9 mouse cellular contexts compared by ENCODE assay signal in genomic region chr17:66221256-66221655, GRCm38 (mm10).
DNase-seq lines count a peak whose midpoint lies in the region; ATAC-seq lines count a peak whose summit lies in the region.
"Had no signal": no experiment of that assay in that cellular context is flagged by ENCODE, and none has a peak within 500 bp of the region (broad histone marks: within the 10 kb centered on the region; RNA-seq: fewer than 3 reads in every experiment).

No protein-coding gene starts in this region.

- no peak overlapping the region for H3K27ac ChIP-seq in heart, embryonic 10.5 days
- no peak overlapping the region for H3K27ac ChIP-seq in heart, embryonic 12.5 days (ENCODE audit: poor library complexity, severe bottlenecking)
- no peak overlapping the region for H3K27ac ChIP-seq in forebrain, embryonic 10.5 days
- no peak overlapping the region for H3K27ac ChIP-seq in hindbrain, embryonic 15.5 days (replicated peaks)
- H3K27ac ChIP-seq: midbrain, embryonic 12.5 days had no signal

- H3K4me1 ChIP-seq in heart, embryonic 10.5 days = no peaks in the 10 kb centered on the region
- H3K4me1 ChIP-seq in heart, embryonic 12.5 days (replicated peaks) = no peaks in the 10 kb centered on the region
- peaks cover 10% of the 10 kb centered on the region; the same call in 1 of the 2 replicates for H3K4me1 ChIP-seq in forebrain, embryonic 10.5 days
- H3K4me1 ChIP-seq in hindbrain, embryonic 15.5 days (replicated peaks) = no peaks in the 10 kb centered on the region
- H3K4me1 ChIP-seq: midbrain, embryonic 12.5 days had no signal

- WGBS in heart, embryonic 10.5 days = 10% methylated on average over 8 of the region's 8 CpGs
- 10% methylated on average over 8 of the region's 8 CpGs for WGBS in heart, embryonic 12.5 days
- WGBS in forebrain, embryonic 10.5 days = 19% methylated on average over 8 of the region's 8 CpGs
- 10% methylated on average over 8 of the region's 8 CpGs for WGBS in hindbrain, embryonic 15.5 days

- H3K4me3 ChIP-seq in heart, embryonic 10.5 days = no peak overlapping the region
- no peak overlapping the region for H3K4me3 ChIP-seq in heart, embryonic 12.5 days
- H3K4me3 ChIP-seq in forebrain, embryonic 10.5 days = no peak overlapping the region
- H3K4me3 ChIP-seq in hindbrain, embryonic 15.5 days = no peak overlapping the region
- H3K4me3 ChIP-seq: midbrain, embryonic 12.5 days had no signal

- H3K9me3 ChIP-seq in heart, embryonic 10.5 days = no peaks in the 10 kb centered on the region
- H3K9me3 ChIP-seq in heart, embryonic 12.5 days (replicated peaks) = no peaks in the 10 kb centered on the region
- H3K9me3 ChIP-seq in forebrain, embryonic 10.5 days = no peaks in the 10 kb centered on the region
- no peaks in the 10 kb centered on the region for H3K9me3 ChIP-seq in hindbrain, embryonic 15.5 days
- H3K9me3 ChIP-seq: midbrain, embryonic 12.5 days had no signal

- H3K27me3 ChIP-seq in heart, embryonic 10.5 days (ENCODE audit: insufficient read depth, poor library complexity, severe bottlenecking) = peaks cover 7% of the 10 kb centered on the region; the same call in 1 of the 2 replicates
- no peaks in the 10 kb centered on the region; the same call in 1 of the 2 replicates for H3K27me3 ChIP-seq in heart, embryonic 12.5 days (replicated peaks)
- H3K27me3 ChIP-seq in forebrain, embryonic 10.5 days (ENCODE audit: poor library complexity, severe bottlenecking) = no peaks in the 10 kb centered on the region
- H3K27me3 ChIP-seq in hindbrain, embryonic 15.5 days = no peaks in the 10 kb centered on the region
- H3K27me3 ChIP-seq: midbrain, embryonic 12.5 days had no signal

- no peak overlapping the region for H3K9ac ChIP-seq in heart, embryonic 12.5 days
- no peak overlapping the region for H3K9ac ChIP-seq in hindbrain, embryonic 15.5 days
- H3K9ac ChIP-seq: midbrain, embryonic 12.5 days had no signal

- ATAC-seq in heart, embryonic 12.5 days (ENCODE audit: insufficient number of reproducible peaks, low FRiP score) = no peak
- 0 out of 2 replicates have a peak, but pooled peaks have one; percentile 50 for ATAC-seq in hindbrain, embryonic 15.5 days (ENCODE audit: low FRiP score, low read depth)
- peak; percentile 81; the same call in 1 of the 2 replicates for ATAC-seq in megakaryocyte-erythroid progenitor cell, adult 5-6 weeks (replicated peaks; ENCODE audit: low FRiP score, low TSS enrichment, poor library complexity, severe bottlenecking)

- no peaks in the 10 kb centered on the region for H3K36me3 ChIP-seq in heart, embryonic 10.5 days
- no peaks in the 10 kb centered on the region for H3K36me3 ChIP-seq in heart, embryonic 12.5 days
- no peaks in the 10 kb centered on the region for H3K36me3 ChIP-seq in forebrain, embryonic 10.5 days (replicated peaks)
- H3K36me3 ChIP-seq in hindbrain, embryonic 15.5 days = no peaks in the 10 kb centered on the region
- H3K36me3 ChIP-seq: midbrain, embryonic 12.5 days had no signal

- H3K4me2 ChIP-seq in heart, embryonic 12.5 days = no peak overlapping the region
- H3K4me2 ChIP-seq in hindbrain, embryonic 15.5 days = no peak overlapping the region
- H3K4me2 ChIP-seq: midbrain, embryonic 12.5 days had no signal

- peak; percentile 86 for DNase-seq in heart, embryonic 10.5 days (ENCODE audit: low spot score)
- peak; percentile 2 for DNase-seq in c-Kit-negative CD71-positive TER-119-positive erythroid progenitor cells, embryonic 14.5 days (ENCODE audit: low read depth, low spot score)
- DNase-seq in forebrain, embryonic 10.5 days (ENCODE audit: extremely low spot score, low spot score) = peak; percentile 67
- peak; percentile 75 to 83 for DNase-seq in layer of hippocampus, postnatal 14 days (ENCODE audit: low spot score in 2 of 2)
- peak; percentile 17 for DNase-seq in skeletal muscle tissue, adult 2 months (ENCODE audit: low read depth, low spot score)

Comparison
In these comparisons a context has a peak if more than half of its experiments do, and no peak if none do; other contexts are left out.
1. DNase-seq: peak in every context shown above with its lines; median percentile 86 in heart, embryonic 10.5 days; 79 in layer of hippocampus, postnatal 14 days; 67 in forebrain, embryonic 10.5 days; 17 in skeletal muscle tissue, adult 2 months; 2 in c-Kit-negative CD71-positive TER-119-positive erythroid progenitor cells, embryonic 14.5 days.